Mouse (Mus musculus): ENCODE results near the gene Sema3c.
"Not testable (repeated sequence)": the region's sequence is repeated elsewhere in the genome, so short reads cannot be mapped to it uniquely, and the experiment has no call there.

Gene Sema3c

DNA sequence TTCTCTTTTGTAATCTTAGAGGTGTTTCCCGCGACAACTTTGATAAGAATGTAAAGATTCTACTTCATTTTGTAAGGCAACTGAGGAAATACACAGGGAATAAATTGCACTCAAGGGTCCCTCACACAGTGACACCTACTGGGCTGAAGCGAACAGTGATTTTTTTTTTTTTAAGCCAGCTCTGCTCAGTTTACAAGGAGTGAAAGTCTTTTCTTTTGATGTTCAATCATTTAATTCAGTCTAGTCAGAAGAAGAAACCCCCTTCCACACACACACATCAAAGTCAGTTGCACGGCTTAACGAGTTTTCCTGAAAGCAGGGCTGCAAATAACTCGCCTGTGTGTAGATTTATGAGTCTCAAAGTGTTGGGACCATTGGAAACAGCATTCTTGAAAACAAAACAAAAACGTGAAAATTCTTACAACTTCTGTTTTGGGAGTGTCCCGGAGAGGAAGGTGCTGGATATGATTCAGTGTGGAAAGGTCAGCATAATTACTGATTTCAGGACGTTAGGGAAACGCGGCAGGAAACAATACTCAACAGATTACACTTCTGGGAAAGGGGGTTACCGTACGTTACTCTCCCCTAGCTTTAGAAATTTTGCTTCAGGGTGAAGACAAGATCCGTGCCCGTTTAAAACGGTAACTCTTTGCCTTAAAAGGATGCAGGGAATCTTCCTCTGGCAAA is at the start of gene Sema3c:
Sema3c (plus strand) TSS at position 588 of the 687 bp plus-strand sequence.
- no peak for DNase-seq (ENCODE audit: low spot score)

DNA sequence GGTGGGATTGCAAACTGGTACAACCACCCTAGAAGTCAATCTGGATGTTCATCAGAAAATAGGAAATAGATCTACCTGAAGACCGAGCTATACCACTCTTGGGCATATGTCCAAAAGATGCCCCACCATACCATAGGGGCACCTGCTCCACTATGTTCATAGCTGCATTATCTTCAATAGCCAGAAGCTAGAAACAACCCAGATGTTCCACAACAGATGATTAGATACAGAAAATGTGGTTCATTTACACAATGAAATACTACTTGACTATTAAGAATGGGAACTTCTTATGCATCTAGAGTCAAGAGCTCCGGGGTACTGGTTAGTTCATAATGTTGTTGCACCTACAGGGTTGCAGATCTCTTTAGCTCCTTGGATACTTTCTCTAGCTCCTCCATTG is 42.9 kb upstream of the Sema3c start:
- not testable (repeated sequence) for DNase-seq (ENCODE audit: low spot score)

DNA sequence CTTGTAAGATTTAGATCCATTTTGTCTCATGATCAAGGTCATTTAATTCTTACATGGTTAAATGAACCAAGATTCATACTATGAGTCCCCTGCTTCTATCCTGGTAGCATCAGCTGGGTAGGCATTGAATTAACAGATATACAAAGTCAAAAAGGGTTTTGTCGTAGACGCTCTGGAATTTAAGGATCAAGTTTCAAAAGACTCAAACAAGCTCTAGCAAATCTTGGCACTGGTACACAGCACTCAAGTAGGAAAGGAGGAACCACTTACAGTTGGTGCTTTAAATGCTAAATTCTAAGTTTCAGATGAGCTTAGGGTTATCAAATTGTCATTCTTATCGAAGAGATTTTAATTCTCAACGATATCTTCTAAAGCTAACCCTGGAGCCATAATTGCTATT is 30.9 kb upstream of the Sema3c start:
- no peak for DNase-seq (ENCODE audit: low spot score)

GRCm38 (mm10) chr5:17544904-17545449 is 29.1 kb upstream of the Sema3c start:
- no peak for DNase-seq (ENCODE audit: low spot score)

DNA sequence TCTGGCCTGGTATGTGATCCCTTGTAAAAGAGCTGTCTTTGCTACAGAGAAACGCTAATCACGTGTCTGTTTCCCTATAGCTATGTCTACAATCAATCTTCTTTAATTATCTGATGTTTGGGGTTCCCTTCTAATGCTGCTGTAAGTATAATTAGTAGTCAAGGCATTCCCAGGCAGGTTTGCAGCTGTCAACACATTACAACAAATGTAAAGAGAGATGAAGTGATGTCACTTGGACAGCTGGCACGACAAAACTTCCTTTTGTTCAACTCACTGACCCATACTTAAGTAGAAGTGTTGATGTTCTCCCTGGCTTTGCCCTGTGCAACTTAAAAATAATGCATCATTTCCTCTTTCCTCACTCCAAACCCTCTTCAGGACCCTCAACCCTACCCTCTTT is 22.4 kb upstream of the Sema3c start:
- DNase-seq (ENCODE audit: low spot score), result no peak

GRCm38 (mm10) chr5:17556073-17556473 is 18.0 kb upstream of the Sema3c start:
- no peak for DNase-seq (ENCODE audit: low spot score)

- DNase-seq (ENCODE audit: low spot score), result no peak
Measured at GRCm38 (mm10) chr5:17556715-17557265, 17.3 kb upstream of the Sema3c start.

DNA sequence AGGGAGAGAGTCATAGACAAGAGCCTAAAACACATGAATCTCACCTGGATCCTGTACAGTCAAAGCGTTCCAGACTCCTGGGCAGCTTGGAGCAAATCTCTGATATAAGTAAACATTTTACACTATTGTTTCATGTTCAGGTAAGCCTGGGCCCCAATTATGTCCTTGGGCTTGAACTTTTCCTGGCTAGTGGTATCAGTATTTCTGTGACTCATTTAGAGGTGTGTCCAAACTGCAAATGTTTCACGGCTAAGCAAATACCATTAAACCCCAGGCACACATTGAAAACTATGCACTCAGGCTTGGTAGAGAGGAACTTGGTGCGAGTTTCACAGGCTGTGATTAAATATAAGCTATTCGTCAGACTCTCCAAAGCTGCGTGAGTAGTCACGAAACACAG is 2.5 kb upstream of the Sema3c start:
- no peak for DNase-seq (ENCODE audit: low spot score)

GRCm38 (mm10) chr5:17574413-17575182 is 517 bp downstream of the Sema3c start:
- DNase-seq (ENCODE audit: low spot score), result no peak

DNA sequence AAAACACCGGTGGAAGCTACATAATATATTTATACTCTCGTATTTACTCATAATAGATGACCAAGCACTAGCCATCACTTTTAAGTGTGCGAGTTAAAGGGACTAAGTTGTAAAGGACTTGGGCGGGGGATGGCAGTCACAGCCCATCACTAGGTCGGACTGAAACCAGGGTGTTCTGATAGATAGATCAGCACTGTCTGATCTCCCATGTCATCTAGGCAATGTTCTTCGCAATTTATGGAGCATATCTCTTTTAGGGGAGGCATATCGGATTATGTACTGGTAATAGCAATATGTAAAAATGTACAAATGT is 1.1 kb downstream of the Sema3c start:
- DNase-seq (ENCODE audit: low spot score), result no peak

- DNase-seq (ENCODE audit: low spot score), result no peak
Measured at GRCm38 (mm10) chr5:17576069-17576468, 2.0 kb downstream of the Sema3c start.

DNA sequence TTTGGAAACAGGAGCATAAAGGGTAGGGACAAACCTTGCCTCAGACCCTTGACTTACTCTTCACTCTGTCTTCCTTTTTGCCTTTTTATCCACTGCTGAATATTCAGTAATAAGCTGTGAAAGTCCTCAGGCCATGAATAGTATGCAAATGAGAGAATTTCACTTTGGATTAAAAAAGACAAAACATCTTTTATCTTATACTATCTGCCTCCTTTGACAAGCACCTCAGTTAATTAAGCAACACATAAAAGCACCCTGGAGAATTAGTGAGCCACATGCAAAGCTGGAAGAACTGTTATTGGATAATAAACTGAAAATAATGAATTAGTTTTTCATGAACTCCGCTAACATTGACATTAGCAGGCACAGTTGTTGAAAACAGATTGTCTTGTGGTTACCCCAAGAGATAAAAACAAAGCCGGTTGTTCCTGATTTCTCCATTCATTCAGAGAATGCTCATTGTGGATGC is 8.0 kb downstream of the Sema3c start:
- DNase-seq (ENCODE audit: low spot score), result no peak

DNA sequence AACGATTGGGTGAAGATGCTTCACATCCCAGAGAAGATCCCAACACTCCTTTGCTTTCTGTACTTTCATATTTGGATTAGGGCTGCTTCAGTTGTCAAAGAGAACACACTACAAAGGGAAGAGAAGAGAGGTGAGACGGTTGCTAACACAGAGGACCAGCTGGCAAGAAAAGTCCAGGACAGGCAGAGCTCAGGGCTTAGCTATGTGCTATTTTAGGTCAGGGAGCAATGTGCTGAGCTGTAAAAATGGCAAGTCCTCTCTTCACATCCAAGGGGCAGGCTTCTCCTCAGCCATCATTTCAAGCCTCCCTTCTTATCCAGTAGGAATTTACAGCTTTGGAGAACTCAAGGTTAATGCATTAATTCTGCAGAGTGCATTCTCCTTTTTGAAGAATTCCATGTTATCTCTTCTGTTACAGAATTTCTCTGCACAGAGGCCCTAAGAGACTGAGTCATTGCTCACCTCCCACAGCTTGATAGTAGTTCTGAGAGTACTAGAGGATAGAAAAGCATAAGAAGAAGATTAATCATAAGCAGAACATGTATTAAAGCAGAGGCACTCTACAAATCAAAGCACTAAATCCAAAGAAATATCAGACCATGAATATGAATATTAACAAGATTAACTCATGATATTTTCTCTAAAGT is 10.3 kb downstream of the Sema3c start:
- no peak for DNase-seq (ENCODE audit: low spot score)

DNA sequence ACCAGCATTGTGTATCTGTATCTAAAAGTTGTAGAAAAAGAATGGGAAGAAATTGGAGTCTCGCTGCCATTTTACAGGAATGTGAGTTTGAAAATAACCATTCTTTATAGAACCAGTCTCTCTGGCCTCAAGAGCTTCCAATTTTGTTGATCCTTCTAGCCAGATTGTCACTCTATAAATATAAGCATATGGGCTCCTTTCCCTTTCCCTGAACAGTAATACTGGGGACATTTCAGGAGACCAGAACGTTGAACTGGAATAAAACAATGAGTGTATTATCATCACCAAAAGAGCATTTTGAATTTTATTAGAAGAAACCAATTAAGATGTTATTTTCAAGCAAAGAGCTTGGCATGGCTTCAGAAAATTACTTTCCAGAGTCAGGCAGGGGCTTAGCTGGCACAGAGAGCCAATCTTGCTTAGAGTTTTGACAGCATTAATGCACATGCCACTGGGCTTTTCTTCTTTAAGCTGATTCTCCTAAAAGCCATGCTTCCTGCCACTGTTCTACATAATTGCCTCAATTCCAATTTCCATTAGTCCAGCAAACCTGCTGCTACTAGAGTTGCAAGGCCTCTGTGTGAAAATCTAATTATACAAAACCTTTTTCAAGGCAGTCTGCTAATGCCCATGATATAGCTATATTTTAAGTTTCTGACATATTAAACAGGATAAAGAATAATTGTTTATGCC is 12.6 kb downstream of the Sema3c start:
- no peak for DNase-seq (ENCODE audit: low spot score)

DNA sequence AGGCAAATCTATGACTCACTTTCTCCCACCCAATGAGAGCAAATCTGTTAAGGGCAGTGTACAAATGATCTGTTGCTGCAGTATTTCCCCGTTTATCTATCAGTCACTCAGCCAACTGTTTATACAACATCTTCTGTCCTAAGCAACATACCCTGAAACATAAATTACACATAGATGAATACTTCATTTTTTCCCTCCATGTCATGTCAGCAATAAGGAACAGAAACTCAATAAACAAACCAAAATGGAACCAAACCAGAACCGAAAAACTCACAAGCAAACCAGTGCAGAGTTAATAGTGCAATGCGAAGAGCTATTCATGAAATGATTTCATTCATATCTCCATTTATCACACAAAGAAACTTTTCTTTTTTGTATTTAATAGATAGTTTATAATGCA is 17.8 kb downstream of the Sema3c start:
- DNase-seq (ENCODE audit: low spot score), result no peak

DNA sequence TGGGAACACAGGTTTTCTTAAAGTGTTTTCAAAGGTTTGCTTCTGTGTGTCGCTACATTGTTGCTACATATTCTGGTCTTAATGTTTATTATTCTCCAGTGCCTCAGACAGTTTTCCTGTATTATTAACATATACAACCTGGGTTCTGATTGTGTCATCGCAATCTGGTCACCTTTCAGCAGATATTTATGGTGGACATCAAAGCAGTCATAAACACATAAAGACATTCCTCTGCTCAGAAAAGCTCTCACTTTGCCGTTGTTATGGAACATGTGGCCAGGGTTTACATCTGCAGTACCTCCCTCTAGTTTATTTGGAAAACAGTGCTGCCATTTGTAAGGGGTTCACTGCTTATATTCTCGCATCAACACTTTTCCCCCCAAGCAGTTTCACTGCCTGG is 27.6 kb downstream of the Sema3c start:
- no peak for DNase-seq (ENCODE audit: low spot score)

DNA sequence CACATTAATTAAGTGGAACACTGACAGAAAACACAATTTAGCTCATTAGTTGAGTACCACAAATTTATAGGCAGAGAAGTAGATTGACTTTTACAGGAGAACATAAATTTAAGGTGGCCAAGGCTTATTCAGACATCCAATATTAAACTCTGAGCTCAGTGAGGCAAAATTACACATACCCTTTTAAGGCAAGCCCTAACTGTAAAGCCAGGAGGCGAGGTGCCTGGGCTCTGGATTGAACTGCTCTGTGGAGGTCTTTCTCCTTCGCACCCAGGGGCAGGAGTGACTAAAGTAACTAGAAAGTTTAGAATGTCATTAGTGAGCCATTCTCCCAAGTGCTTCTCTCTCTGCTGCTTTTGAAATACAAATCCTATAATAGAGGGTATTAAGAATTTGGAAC is 46.5 kb downstream of the Sema3c start:
- DNase-seq (ENCODE audit: low spot score), result no peak

GRCm38 (mm10) chr5:17622564-17622963 is 48.5 kb downstream of the Sema3c start:
- no peak for DNase-seq (ENCODE audit: low spot score)

GRCm38 (mm10) chr5:17628606-17629005 is 54.5 kb downstream of the Sema3c start:
- no peak for DNase-seq (ENCODE audit: low spot score)

DNA sequence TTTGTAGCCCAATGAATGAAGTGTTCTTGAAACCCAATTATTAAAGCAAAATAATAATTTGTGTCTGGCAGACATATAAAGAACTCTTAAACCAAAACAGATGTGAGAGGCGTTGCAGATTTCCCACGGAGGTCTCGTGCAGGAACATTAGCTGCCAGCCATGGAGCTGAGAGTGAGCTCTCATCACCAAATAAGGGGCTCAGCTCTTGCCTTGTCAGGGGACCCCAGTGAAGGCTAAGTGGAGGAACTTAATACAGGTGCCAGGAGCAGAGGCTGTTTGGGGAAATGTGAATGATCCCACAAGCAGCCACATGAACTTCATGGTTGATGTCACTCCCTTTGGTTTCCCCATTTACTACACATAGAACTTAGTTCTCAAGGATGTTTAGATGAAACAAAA is 55.5 kb downstream of the Sema3c start:
- DNase-seq (ENCODE audit: low spot score), result no peak

- DNase-seq (ENCODE audit: low spot score), result no peak
Measured at GRCm38 (mm10) chr5:17639519-17639918, 65.4 kb downstream of the Sema3c start.

DNA sequence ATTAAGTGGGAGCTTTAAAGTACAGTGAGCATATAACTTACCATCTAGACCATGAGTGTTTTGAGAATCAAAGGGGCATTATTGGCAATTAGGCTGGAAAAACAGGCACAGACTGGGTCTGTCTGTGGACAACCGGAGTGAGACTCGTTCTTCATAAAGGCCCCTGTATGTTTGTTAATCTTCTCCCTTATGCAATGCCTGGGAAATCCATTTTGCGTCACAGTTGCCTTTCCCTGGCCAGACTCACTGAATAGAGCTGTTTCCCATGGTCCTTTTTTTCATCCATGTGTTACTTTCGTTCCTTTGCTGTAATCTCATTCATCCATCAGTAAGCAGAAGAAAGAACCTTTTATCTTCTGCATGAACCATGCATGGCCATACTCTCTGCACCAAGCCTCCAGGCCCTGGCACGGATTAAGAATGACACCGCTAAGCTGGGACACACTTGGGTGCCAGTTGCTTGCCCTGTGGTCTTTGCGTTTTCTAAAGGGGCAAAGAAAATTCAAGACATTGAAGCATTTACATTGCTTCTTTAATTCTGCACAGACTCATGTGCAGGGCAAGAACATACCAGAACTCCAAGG is 73.7 kb downstream of the Sema3c start:
- no peak for DNase-seq (ENCODE audit: low spot score)

All from layer of hippocampus, adult 9-10 months (tissue).